Mouse (Mus musculus): ENCODE measurements around the gene Tpm1.

Tpm1 gene

GRCm38 (mm10) chr9:67049086-67049824 lies at the start of gene Tpm1:
Tpm1 (minus strand) TSS chr9:67049406.
- DNase-seq (ENCODE audit: low spot score) = peak; percentile 87

- DNase-seq (ENCODE audit: low spot score) = no peak
Measured at GRCm38 (mm10) chr9:67094371-67094770, 45.2 kb upstream of the Tpm1 start.

GRCm38 (mm10) chr9:67092210-67092609 lies 43.0 kb upstream of the Tpm1 start:
- no peak for DNase-seq (ENCODE audit: low spot score)

- peak; percentile 71 for DNase-seq (ENCODE audit: low spot score)
Measured at GRCm38 (mm10) chr9:67091598-67091997, 42.4 kb upstream of the Tpm1 start.

- DNase-seq (ENCODE audit: low spot score) = no peak
Measured at GRCm38 (mm10) chr9:67091151-67091550, 41.9 kb upstream of the Tpm1 start.

- DNase-seq (ENCODE audit: low spot score) = no peak
Measured at GRCm38 (mm10) chr9:67090633-67091045, 41.4 kb upstream of the Tpm1 start.

- no peak for DNase-seq (ENCODE audit: low spot score)
Measured at GRCm38 (mm10) chr9:67089167-67089566, 40.0 kb upstream of the Tpm1 start.

- no peak for DNase-seq (ENCODE audit: low spot score)
Measured at GRCm38 (mm10) chr9:67083801-67084200, 34.6 kb upstream of the Tpm1 start.

- DNase-seq (ENCODE audit: low spot score) = no peak
Measured at GRCm38 (mm10) chr9:67081688-67082087, 32.5 kb upstream of the Tpm1 start.

GRCm38 (mm10) chr9:67077658-67078319 lies 28.6 kb upstream of the Tpm1 start:
- peak; percentile 83 for DNase-seq (ENCODE audit: low spot score)

GRCm38 (mm10) chr9:67077266-67077657 lies 28.1 kb upstream of the Tpm1 start:
- no peak for DNase-seq (ENCODE audit: low spot score)

- DNase-seq (ENCODE audit: low spot score) = peak; percentile 42
Measured at GRCm38 (mm10) chr9:67072182-67072581, 23.0 kb upstream of the Tpm1 start.

GRCm38 (mm10) chr9:67071596-67071995 lies 22.4 kb upstream of the Tpm1 start:
- DNase-seq (ENCODE audit: low spot score) = no peak

- DNase-seq (ENCODE audit: low spot score) = peak; percentile 66
Measured at GRCm38 (mm10) chr9:67071103-67071502, 21.9 kb upstream of the Tpm1 start.

- DNase-seq (ENCODE audit: low spot score) = no peak
Measured at GRCm38 (mm10) chr9:67066616-67067015, 17.4 kb upstream of the Tpm1 start.

GRCm38 (mm10) chr9:67059714-67060113 lies 10.5 kb upstream of the Tpm1 start:
- DNase-seq (ENCODE audit: low spot score) = no peak

- no peak for DNase-seq (ENCODE audit: low spot score)
Measured at GRCm38 (mm10) chr9:67058366-67058765, 9.2 kb upstream of the Tpm1 start.

GRCm38 (mm10) chr9:67050736-67051337 lies 1.6 kb upstream of the Tpm1 start:
- no peak for DNase-seq (ENCODE audit: low spot score)

GRCm38 (mm10) chr9:67049836-67050235 lies 630 bp upstream of the Tpm1 start:
- DNase-seq (ENCODE audit: low spot score) = peak; percentile 45

- no peak for DNase-seq (ENCODE audit: low spot score)
Measured at GRCm38 (mm10) chr9:67048483-67049085, 622 bp downstream of the Tpm1 start.

GRCm38 (mm10) chr9:67047606-67048482 lies 1.4 kb downstream of the Tpm1 start:
- DNase-seq (ENCODE audit: low spot score) = peak; percentile 28

Measured in yolk sac, embryonic 10.5 days (tissue).